Mouse (Mus musculus) small intestine, adult 2 months (tissue): Measurements from ENCODE around the gene Dnah3.

Source experiments
- CTCF ChIP-seq: fragments of 200-500 bp; IDR thresholded peaks from 2 replicates; pipeline ENCODE4 v1.5.1; 2012; ENCODE audit warnings: low read depth, mild to moderate bottlenecking, control low read depth, inconsistent platforms, low read length, moderate library complexity, mixed read lengths; ENCODE audit not compliant: insufficient replicate concordance, insufficient read length; ENCODE audit errors: extremely low read depth
- POLR2A ChIP-seq: fragments of 200-500 bp; IDR thresholded peaks from 2 replicates; pipeline ENCODE4 v1.6.1; 2012; ENCODE audit warnings: low read depth, mild to moderate bottlenecking, control low read depth, inconsistent platforms, low read length, moderate library complexity

- no peak for TF ChIP-seq POLR2A
- no peak for TF ChIP-seq CTCF
Measured at GRCm38 (mm10) chr7:120080177-120080576, 14.9 kb downstream of the Dnah3 start.
